Mouse (Mus musculus) intestine, embryonic 15.5 days (tissue): ENCODE measurements around the gene Cst7. TPM values are rescaled to one million over a fixed set of nuclear protein-coding genes. Genes with fewer than 3 reads are reported as not detected.
A peak's percentile ranks its signal among the peaks of the same experiment; 100 is the strongest.
"Not testable (repeated sequence)": the region's sequence is repeated elsewhere in the genome, so short reads cannot be mapped to it uniquely, and the experiment has no call there.

Experiments
- ATAC-seq: fragments of 200-750 bp; cut with Nextera tagmentation; 2 replicates; pipeline ENCODE4 v1.8.0; 2017; ENCODE audit warnings: moderate TSS enrichment, moderate library complexity
- H3K27ac ChIP-seq: fragments of 300-500 bp; sonication (generic); 2 replicates; pipeline ENCODE4 v1.5.1; 2015; ENCODE audit warnings: mild to moderate bottlenecking, inconsistent platforms
- H3K27me3 ChIP-seq: fragments of 300-500 bp; sonication (generic); replicated peaks from 2 replicates; pipeline ENCODE4 v1.6.1; 2015; ENCODE audit warnings: inconsistent platforms
- H3K36me3 ChIP-seq: fragments of 300-500 bp; sonication (generic); 2 replicates; pipeline ENCODE4 v1.6.1; 2015; ENCODE audit warnings: inconsistent platforms
- H3K4me1 ChIP-seq: fragments of 300-500 bp; sonication (generic); replicated peaks from 2 replicates; pipeline ENCODE4 v1.6.1; 2015; ENCODE audit warnings: inconsistent platforms
- H3K4me2 ChIP-seq: fragments of 300-500 bp; sonication (generic); replicated peaks from 2 replicates; pipeline ENCODE4 v1.6.1; 2015; ENCODE audit warnings: mild to moderate bottlenecking, inconsistent platforms
- H3K4me3 ChIP-seq: fragments of 300-500 bp; sonication (generic); replicated peaks from 2 replicates; pipeline ENCODE4 v1.5.1; 2015; ENCODE audit warnings: inconsistent platforms
- H3K9ac ChIP-seq: fragments of 300-500 bp; sonication (generic); 2 replicates; pipeline ENCODE4 v1.6.1; 2015; ENCODE audit warnings: inconsistent platforms
- H3K9me3 ChIP-seq: fragments of 300-500 bp; sonication (generic); 2 replicates; pipeline ENCODE4 v1.6.1; 2016; ENCODE audit warnings: inconsistent platforms
- WGBS: fragments of 180-500 bp; shearing (Covaris S2); methylation state at CpG from one replicate; pipeline ENCODE4 v1.1.7; 2015; 5-methylcytosine and 5-hydroxymethylcytosine counted together
- polyA plus RNA-seq: library from polyadenylated mRNA; unstranded; fragments of >200 nt; fragmentation: Nextera tagmentation; extraction: Ambion mirVana; gene quantifications from 2 replicates; pipeline ENCODE4 v1.2.1, GENCODE M21; 2015

The Cst7 gene
- polyA plus RNA-seq: 0.34 and 0.58 TPM in 2 replicates

- Histone ChIP-seq H3K27me3 (no peaks in the 10 kb centered on the region), H3K4me2 (no peak within 1 kb of the TSS), H3K9me3 (no peaks in the 10 kb centered on the region), H3K4me3 (no peak within 1 kb of the TSS), H3K9ac (no peak within 1 kb of the TSS), H3K27ac (no peak within 1 kb of the TSS), H3K36me3 (no peaks in the 10 kb centered on the region), H3K4me1 (no peaks in the 10 kb centered on the region)
- 72% methylated on average over 11 of the region's 11 CpGs for WGBS
- ATAC-seq: no peak
Measured at GRCm38 (mm10) chr2:150569847-150570590, at the start of gene Cst7. Cst7 (plus strand) TSS chr2:150570415.

- H3K27me3 ChIP-seq: peaks cover 7% of the 10 kb centered on the region
- peak; percentile 77 for ATAC-seq
- H3K9me3 ChIP-seq: no peaks in the 10 kb centered on the region
- H3K4me2 ChIP-seq: peak overlapping the region; percentile 91
- 0 out of 2 replicates have a peak, but pooled peaks cover 6% of the 10 kb centered on the region for H3K4me1 ChIP-seq
- H3K36me3 ChIP-seq: no peaks in the 10 kb centered on the region
- peak overlapping the region; percentile 39 for H3K4me3 ChIP-seq
- peak overlapping the region; percentile 32; the same call in 1 of the 2 replicates for H3K9ac ChIP-seq
- no peak overlapping the region for H3K27ac ChIP-seq
- WGBS: 2% methylated on average over 42 of the region's 42 CpGs
Measured at GRCm38 (mm10) chr2:150525703-150526207, 44.5 kb upstream of the Cst7 start.

GRCm38 (mm10) chr2:150549576-150549975 lies 20.6 kb upstream of the Cst7 start:
- H3K9me3 ChIP-seq, ATAC-seq, H3K27ac ChIP-seq, H3K36me3 ChIP-seq, H3K4me3 ChIP-seq, H3K4me2 ChIP-seq, H3K27me3 ChIP-seq, H3K4me1 ChIP-seq, H3K9ac ChIP-seq: not testable (repeated sequence)
- 78% methylated on average over 10 of the region's 10 CpGs for WGBS

- WGBS: 57% methylated on average over 3 of the region's 3 CpGs
- no peak overlapping the region for H3K4me2 ChIP-seq
- ATAC-seq: no peak
- no peaks in the 10 kb centered on the region for H3K4me1 ChIP-seq
- no peak overlapping the region for H3K27ac ChIP-seq
- H3K9ac ChIP-seq: no peak overlapping the region
- H3K9me3 ChIP-seq: no peaks in the 10 kb centered on the region
- H3K4me3 ChIP-seq: no peak overlapping the region
- no peaks in the 10 kb centered on the region for H3K27me3 ChIP-seq
- no peaks in the 10 kb centered on the region for H3K36me3 ChIP-seq
Measured at GRCm38 (mm10) chr2:150558568-150558967, 11.6 kb upstream of the Cst7 start.

GRCm38 (mm10) chr2:150567051-150567450 lies 3.2 kb upstream of the Cst7 start:
- H3K4me1 ChIP-seq: no peaks in the 10 kb centered on the region
- H3K36me3 ChIP-seq: no peaks in the 10 kb centered on the region
- no peak overlapping the region for H3K27ac ChIP-seq
- H3K9ac ChIP-seq: no peak overlapping the region
- WGBS: 53% methylated on average over 2 of the region's 2 CpGs
- H3K27me3 ChIP-seq: no peaks in the 10 kb centered on the region
- no peaks in the 10 kb centered on the region for H3K9me3 ChIP-seq
- no peak for ATAC-seq
- H3K4me2 ChIP-seq: no peak overlapping the region
- H3K4me3 ChIP-seq: no peak overlapping the region

GRCm38 (mm10) chr2:150570761-150571160 lies 546 bp downstream of the Cst7 start:
- no peaks in the 10 kb centered on the region for H3K9me3 ChIP-seq
- H3K4me2 ChIP-seq: no peak overlapping the region
- 94% methylated on average over 2 of the region's 2 CpGs for WGBS
- H3K27me3 ChIP-seq: no peaks in the 10 kb centered on the region
- no peaks in the 10 kb centered on the region for H3K36me3 ChIP-seq
- no peak overlapping the region for H3K9ac ChIP-seq
- H3K4me1 ChIP-seq: no peaks in the 10 kb centered on the region
- no peak overlapping the region for H3K4me3 ChIP-seq
- no peak overlapping the region for H3K27ac ChIP-seq
- ATAC-seq: no peak

- Histone ChIP-seq H3K4me3 (no peak overlapping the region), H3K4me2 (no peak overlapping the region), H3K9ac (no peak overlapping the region), H3K27ac (no peak overlapping the region), H3K4me1 (no peaks in the 10 kb centered on the region), H3K27me3 (no peaks in the 10 kb centered on the region), H3K36me3 (no peaks in the 10 kb centered on the region), H3K9me3 (no peaks in the 10 kb centered on the region)
- no peak for ATAC-seq
- 85% methylated on average over 3 of the region's 3 CpGs for WGBS
Measured at GRCm38 (mm10) chr2:150572463-150572862, 2.2 kb downstream of the Cst7 start.

- Histone ChIP-seq H3K9ac (no peak overlapping the region), H3K27me3 (no peaks in the 10 kb centered on the region), H3K4me3 (no peak overlapping the region), H3K27ac (no peak overlapping the region), H3K9me3 (no peaks in the 10 kb centered on the region), H3K4me2 (no peak overlapping the region), H3K36me3 (no peaks in the 10 kb centered on the region), H3K4me1 (no peaks in the 10 kb centered on the region)
- ATAC-seq: no peak
- 92% methylated on average over 1 of the region's 1 CpGs for WGBS
Measured at GRCm38 (mm10) chr2:150576256-150576655, 6.0 kb downstream of the Cst7 start.

GRCm38 (mm10) chr2:150578603-150579002 lies 8.4 kb downstream of the Cst7 start:
- 80% methylated on average over 5 of the region's 5 CpGs for WGBS
- Histone ChIP-seq H3K9ac (no peak overlapping the region), H3K9me3 (no peaks in the 10 kb centered on the region), H3K4me3 (no peak overlapping the region), H3K27ac (no peak overlapping the region), H3K4me2 (no peak overlapping the region), H3K27me3 (no peaks in the 10 kb centered on the region), H3K4me1 (no peaks in the 10 kb centered on the region), H3K36me3 (no peaks in the 10 kb centered on the region)
- ATAC-seq: no peak

GRCm38 (mm10) chr2:150579628-150580027 lies 9.4 kb downstream of the Cst7 start:
- Histone ChIP-seq H3K9ac (no peak overlapping the region), H3K4me2 (no peak overlapping the region), H3K4me3 (no peak overlapping the region), H3K36me3 (no peaks in the 10 kb centered on the region), H3K4me1 (no peaks in the 10 kb centered on the region), H3K27me3 (no peaks in the 10 kb centered on the region), H3K9me3 (no peaks in the 10 kb centered on the region), H3K27ac (no peak overlapping the region)
- no peak for ATAC-seq
- 61% methylated on average over 1 of the region's 1 CpGs for WGBS

- Histone ChIP-seq H3K36me3 (0 out of 2 replicates have a peak, but pooled peaks cover 7% of the 10 kb centered on the region), H3K4me1 (no peaks in the 10 kb centered on the region), H3K4me3 (no peak overlapping the region), H3K27me3 (no peaks in the 10 kb centered on the region), H3K4me2 (no peak overlapping the region), H3K27ac (no peak overlapping the region), H3K9ac (no peak overlapping the region), H3K9me3 (no peaks in the 10 kb centered on the region)
- WGBS: 80% methylated on average over 11 of the region's 11 CpGs
- no peak for ATAC-seq
Measured at GRCm38 (mm10) chr2:150589076-150589475, 18.9 kb downstream of the Cst7 start.

GRCm38 (mm10) chr2:150595411-150596190 lies 25.4 kb downstream of the Cst7 start:
- H3K36me3 ChIP-seq: no peaks in the 10 kb centered on the region
- 85% methylated on average over 3 of the region's 3 CpGs for WGBS
- no peak for ATAC-seq

More at GRCm38 (mm10) chr2:150595411-150596190, 25.4 kb downstream of the Cst7 start:
- Histone ChIP-seq H3K27ac (no peak overlapping the region), H3K9me3 (no peaks in the 10 kb centered on the region), H3K27me3 (no peaks in the 10 kb centered on the region), H3K4me2 (no peak overlapping the region), H3K4me1 (no peaks in the 10 kb centered on the region), H3K9ac (no peak overlapping the region), H3K4me3 (no peak overlapping the region)
